Mouse (Mus musculus): Measurements from ENCODE around the gene Polr2c. TPM values are rescaled to one million over a fixed set of nuclear protein-coding genes. Genes with fewer than 3 reads are reported as not detected.

Polr2c gene
- polyA plus RNA-seq, 1 experiment from 2014 or later = 134 TPM

DNA sequence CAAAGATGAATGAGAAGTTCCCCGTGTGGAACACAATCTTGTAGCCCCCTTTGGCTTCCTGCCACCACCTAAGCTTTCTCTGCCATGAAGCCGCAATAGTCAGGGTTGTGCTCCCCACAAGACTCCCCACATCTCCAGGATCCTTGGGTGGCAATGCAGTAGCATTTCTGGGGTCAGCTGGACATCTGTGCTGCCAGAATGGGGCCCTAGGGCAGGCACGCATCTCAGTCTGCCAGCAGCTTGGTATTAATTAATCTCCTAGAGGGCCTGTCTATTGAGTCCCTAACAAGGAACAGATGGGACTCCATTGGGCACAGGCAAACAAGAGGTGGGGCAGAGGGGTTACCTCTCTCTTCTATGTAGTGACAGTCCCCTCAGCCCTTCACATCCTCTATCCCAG is 14.9 kb downstream of the Polr2c start:
- Histone ChIP-seq H3K36me3 (0 out of 2 replicates have a peak, but pooled peaks cover 5% of the 10 kb centered on the region), H3K9me3 (no peaks in the 10 kb centered on the region), H3K9ac (no peak overlapping the region), H3K27me3 (replicated peaks) (0 out of 2 replicates have a peak, but pooled peaks cover 5% of the 10 kb centered on the region), H3K4me2 (peak overlapping the region; percentile 86), H3K4me3 (replicated peaks) (peak overlapping the region; percentile 42; the same call in 1 of the 2 replicates), H3K4me1 (peaks cover 62% of the 10 kb centered on the region), H3K27ac (peak overlapping the region; percentile 82)
- no peak for ATAC-seq (ENCODE audit: insufficient read depth, low FRiP score, low read depth)
- WGBS = 46% methylated on average over 3 of the region's 3 CpGs

DNA sequence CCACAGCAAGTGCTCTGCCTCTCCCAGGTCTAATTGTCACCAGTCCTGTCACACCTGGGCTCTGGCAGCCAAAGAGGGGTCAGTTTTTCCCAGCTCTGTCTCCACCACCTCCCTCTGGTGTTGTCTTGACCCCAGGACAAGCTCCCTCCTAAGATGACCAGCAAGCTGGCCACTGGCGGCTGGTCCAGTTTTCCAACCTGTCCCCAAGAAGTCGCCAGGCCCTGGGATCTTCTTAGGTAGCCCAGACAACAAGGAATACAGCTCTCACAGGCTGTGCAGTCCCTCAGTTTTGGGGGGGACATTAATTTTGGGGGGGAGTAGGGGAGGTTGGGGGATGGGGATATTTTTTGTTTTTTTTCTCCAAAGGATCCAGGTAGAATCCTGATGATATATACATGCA is 15.3 kb downstream of the Polr2c start:
- Histone ChIP-seq H3K4me3 (replicated peaks) (no peak overlapping the region), H3K4me2 (peak overlapping the region; percentile 86), H3K36me3 (0 out of 2 replicates have a peak, but pooled peaks cover under 1% of the 10 kb centered on the region), H3K27me3 (replicated peaks) (0 out of 2 replicates have a peak, but pooled peaks cover 5% of the 10 kb centered on the region), H3K9ac (no peak overlapping the region), H3K9me3 (no peaks in the 10 kb centered on the region), H3K27ac (peak overlapping the region; percentile 82; the same call in 1 of the 2 replicates), H3K4me1 (peaks cover 62% of the 10 kb centered on the region)
- no peak for ATAC-seq (ENCODE audit: insufficient read depth, low FRiP score, low read depth)
- 88% methylated on average over 2 of the region's 2 CpGs for WGBS

DNA sequence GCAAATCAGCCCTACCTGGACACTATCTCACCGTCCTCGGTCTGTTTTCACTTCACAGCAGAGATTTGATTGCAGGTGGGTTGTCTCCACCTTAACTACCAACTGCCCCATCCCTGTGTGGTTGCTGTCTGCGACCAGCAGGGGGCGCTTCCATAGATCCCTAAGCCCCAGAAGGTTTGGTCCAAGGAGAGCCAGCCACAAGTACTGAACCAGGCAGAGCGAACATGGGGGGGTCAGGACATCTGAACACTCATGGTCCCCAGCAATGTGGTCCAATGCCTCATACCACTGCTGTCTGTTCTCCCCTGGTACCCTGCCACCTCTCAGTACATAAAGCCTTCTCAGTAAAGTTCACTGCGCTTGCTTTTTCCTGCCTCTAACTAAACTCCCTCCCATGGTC is 17.1 kb downstream of the Polr2c start:
- H3K27me3 ChIP-seq (replicated peaks) = 0 out of 2 replicates have a peak, but pooled peaks cover 5% of the 10 kb centered on the region
- H3K4me2 ChIP-seq = peak overlapping the region; percentile 93
- H3K27ac ChIP-seq = no peak overlapping the region
- 12% methylated on average over 6 of the region's 6 CpGs for WGBS
- H3K9ac ChIP-seq = no peak overlapping the region
- peaks cover 56% of the 10 kb centered on the region for H3K4me1 ChIP-seq
- H3K9me3 ChIP-seq = no peaks in the 10 kb centered on the region
- no peaks in the 10 kb centered on the region for H3K36me3 ChIP-seq
- ATAC-seq (ENCODE audit: insufficient read depth, low FRiP score, low read depth) = 0 out of 2 replicates have a peak, but pooled peaks have one; percentile 19
- peak overlapping the region; percentile 61 for H3K4me3 ChIP-seq (replicated peaks)

DNA sequence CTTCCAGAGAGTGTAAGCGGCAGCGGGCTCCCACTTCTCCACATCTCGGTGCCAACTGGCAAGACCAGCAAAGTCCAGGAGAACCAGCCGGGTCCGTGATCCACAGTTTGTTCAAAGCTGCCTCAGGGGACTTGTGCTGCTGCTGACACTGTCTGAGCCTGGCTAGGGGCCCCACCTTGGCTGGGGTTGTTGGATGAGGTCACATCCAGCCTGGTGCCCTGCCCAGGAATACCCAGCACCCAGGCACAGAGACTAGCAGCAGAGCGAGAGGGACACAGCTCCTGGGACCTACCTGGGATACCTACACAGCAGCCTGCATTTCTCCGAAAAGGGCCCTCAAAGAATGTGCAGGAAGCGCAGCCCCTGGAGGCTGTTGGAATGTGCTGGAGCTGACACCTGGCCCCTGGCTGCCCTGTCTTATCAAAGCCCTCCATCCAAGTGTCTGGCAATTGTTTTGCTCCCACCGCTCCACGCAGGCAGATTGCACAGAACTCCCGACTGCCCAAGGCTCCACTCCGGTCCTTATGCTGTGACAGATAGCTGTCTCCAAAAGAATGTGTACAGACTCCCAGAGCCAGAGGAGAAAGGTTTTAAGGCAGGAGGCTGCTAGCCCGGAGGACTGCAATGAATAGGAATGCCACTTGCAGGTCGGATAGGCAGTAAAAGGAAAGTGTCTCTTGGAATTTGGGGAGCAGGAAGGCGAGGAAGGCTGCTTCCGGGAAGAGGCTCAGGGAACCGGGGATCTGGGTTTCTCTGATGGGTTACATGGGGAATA is 18.0 kb downstream of the Polr2c start:
- ATAC-seq (ENCODE audit: insufficient read depth, low FRiP score, low read depth) = no peak
- Histone ChIP-seq H3K36me3 (no peaks in the 10 kb centered on the region), H3K4me2 (peak overlapping the region; percentile 93), H3K9ac (peak overlapping the region; percentile 73; the same call in 1 of the 2 replicates), H3K27ac (peak overlapping the region; percentile 71), H3K4me1 (peaks cover 46% of the 10 kb centered on the region), H3K9me3 (no peaks in the 10 kb centered on the region), H3K4me3 (replicated peaks) (peak overlapping the region; percentile 61), H3K27me3 (replicated peaks) (0 out of 2 replicates have a peak, but pooled peaks cover 5% of the 10 kb centered on the region)
- 20% methylated on average over 17 of the region's 17 CpGs for WGBS

DNA sequence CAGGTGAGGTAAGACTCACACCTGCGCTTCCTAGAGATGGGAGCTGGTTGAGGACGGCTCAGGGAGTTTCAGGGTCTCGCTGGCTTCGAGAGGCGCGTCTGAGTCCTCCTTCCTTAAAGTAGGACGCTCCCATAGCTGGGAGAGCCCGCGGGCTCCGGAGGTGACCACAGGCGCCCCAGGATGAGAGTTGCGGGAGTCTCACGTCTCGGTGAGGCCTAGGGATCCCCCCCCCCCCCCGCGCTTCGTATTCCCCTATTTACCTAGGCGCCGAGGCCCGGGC is 18.6 kb downstream of the Polr2c start:
- WGBS = 0% methylated on average over 16 of the region's 20 CpGs
- ATAC-seq (ENCODE audit: insufficient read depth, low FRiP score, low read depth) = 0 out of 2 replicates have a peak, but pooled peaks have one; percentile 1
- peaks cover 41% of the 10 kb centered on the region for H3K4me1 ChIP-seq

DNA sequence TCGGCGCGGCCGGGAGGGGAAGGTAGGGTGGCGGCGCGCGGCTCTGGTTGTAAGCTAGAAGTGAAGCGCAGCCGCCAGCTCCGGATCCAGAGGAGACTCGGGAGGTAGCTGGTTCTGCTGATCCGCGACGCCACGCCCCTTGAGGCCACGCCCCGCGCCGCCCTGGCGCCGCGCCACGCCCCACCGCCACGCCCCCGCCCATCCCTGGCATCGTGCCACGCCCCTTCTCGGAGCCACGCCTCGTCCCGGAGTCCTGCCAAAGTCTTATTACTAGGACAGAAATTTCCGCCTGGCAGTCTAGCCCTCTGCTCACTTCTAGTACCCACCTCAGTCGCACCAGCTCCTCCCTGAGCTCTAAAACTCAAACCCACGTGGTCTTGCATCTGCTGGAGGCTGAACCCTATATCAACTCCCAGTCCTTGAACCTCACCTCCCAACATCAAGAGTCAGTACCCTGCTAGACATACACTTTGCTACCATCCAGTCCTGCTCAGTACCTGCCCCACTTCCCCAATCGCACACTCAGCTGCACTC is 19.0 kb downstream of the Polr2c start, which contains the start of gene Dok4:
TSS of gene Dok4 (minus strand) at position 134 of the 534 bp plus-strand sequence.
- Histone ChIP-seq H3K36me3 (no peaks in the 10 kb centered on the region), H3K9ac (peak within 1 kb of the TSS; percentile 73), H3K4me3 (replicated peaks) (peak within 1 kb of the TSS; percentile 61), H3K4me2 (peak within 1 kb of the TSS; percentile 93), H3K27me3 (replicated peaks) (0 out of 2 replicates have a peak, but pooled peaks cover 5% of the 10 kb centered on the region), H3K9me3 (no peaks in the 10 kb centered on the region), H3K27ac (peak within 1 kb of the TSS; percentile 71), H3K4me1 (peaks cover 38% of the 10 kb centered on the region)
- peak; percentile 74 for ATAC-seq (ENCODE audit: insufficient read depth, low FRiP score, low read depth)
- WGBS = under 1% methylated on average over 33 of the region's 37 CpGs

More for the DNA sequence above, 18.6 kb downstream of the Polr2c start:
- Histone ChIP-seq H3K4me3 (replicated peaks) (peak overlapping the region; percentile 61), H3K27me3 (replicated peaks) (0 out of 2 replicates have a peak, but pooled peaks cover 5% of the 10 kb centered on the region), H3K4me2 (peak overlapping the region; percentile 93), H3K9me3 (no peaks in the 10 kb centered on the region), H3K9ac (peak overlapping the region; percentile 73), H3K27ac (peak overlapping the region; percentile 71), H3K36me3 (no peaks in the 10 kb centered on the region)

DNA sequence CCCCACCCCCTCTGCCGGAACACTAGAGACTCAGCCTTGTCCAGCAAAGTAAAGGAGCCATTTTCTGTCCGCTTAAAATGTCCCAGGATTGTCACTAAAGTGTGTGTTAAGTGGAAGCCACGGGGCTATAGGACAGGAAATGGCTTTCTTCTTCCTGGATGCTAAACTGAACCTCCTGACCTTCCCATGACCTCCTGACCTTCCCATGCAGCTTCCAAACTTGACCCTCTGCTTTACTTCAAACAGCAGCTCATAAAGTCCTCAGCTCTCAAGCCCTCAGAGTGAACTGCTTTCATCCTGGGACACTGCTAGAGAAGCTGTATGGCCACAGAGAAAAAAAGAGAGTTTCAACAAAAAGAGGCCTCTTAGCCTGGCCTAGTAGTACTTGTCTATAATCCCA is 19.6 kb downstream of the Polr2c start:
- WGBS = 35% methylated on average over 3 of the region's 3 CpGs
- Histone ChIP-seq H3K4me3 (replicated peaks) (no peak overlapping the region), H3K9ac (no peak overlapping the region), H3K27me3 (replicated peaks) (0 out of 2 replicates have a peak, but pooled peaks cover 5% of the 10 kb centered on the region), H3K9me3 (no peaks in the 10 kb centered on the region), H3K36me3 (no peaks in the 10 kb centered on the region), H3K27ac (0 out of 2 replicates have a peak overlapping the region, but pooled peaks have one; percentile 40), H3K4me1 (peaks cover 33% of the 10 kb centered on the region), H3K4me2 (peak overlapping the region; percentile 93; the same call in 1 of the 2 replicates)
- no peak for ATAC-seq (ENCODE audit: insufficient read depth, low FRiP score, low read depth)

DNA sequence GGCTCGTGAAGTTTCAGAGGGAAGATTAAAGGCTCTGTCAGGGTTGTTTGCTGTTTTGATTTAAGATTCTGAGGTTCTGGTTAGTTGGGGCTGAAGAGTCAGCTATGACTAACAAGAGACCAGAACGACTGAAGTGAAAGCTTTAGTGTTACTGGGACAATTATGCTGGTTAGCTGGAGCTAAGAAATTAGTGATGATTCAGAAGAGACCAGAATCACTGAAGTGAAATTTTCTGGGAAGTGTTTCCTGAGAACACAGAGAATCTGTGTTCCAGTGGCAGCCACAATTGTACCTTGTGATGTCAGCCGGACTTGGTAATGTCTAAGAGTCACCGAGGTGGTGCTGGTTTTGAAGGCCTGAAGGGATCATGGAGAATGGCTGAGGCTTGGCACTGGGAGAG is 23.5 kb downstream of the Polr2c start:
- 67% methylated on average over 4 of the region's 4 CpGs for WGBS

DNA sequence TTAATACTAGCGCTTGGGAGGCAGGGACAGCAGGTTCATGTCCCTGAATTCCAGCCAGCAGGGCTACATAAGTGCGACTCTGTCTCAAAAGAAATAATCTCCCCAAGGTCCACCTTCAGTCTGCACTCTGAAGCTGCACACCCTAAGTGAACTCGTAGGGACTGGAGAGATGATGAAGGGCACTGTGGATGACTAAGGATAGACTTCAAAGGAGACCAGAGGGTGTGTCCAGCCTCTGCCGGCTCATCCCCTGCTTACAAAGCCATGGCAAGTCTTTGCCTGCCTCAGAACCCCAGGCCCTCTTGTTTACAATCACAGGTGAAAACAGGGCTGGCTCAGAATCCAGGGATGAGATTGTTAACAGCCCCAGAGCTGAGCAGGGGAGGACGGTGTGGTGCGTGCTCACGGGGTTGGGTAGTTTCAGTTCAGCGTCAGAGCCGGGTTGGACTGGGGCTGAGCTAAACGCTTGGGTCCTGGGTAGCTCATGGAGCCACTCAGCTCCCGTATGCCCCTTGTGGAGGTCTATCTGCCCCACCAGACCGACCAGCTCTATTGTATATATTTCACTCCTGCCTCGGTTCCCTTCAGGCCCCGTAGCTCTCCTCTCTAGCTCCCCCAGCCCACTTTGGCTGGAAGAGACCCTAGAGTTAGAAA is 31.3 kb downstream of the Polr2c start:
- 26% methylated on average over 14 of the region's 14 CpGs for WGBS
- H3K9ac ChIP-seq = no peak overlapping the region
- no peaks in the 10 kb centered on the region for H3K9me3 ChIP-seq
- peak; percentile 27; the same call in 1 of the 2 replicates for ATAC-seq (ENCODE audit: insufficient read depth, low FRiP score, low read depth)
- no peak overlapping the region for H3K4me3 ChIP-seq (replicated peaks)
- H3K36me3 ChIP-seq = no peaks in the 10 kb centered on the region
- no peaks in the 10 kb centered on the region for H3K27me3 ChIP-seq (replicated peaks)
- H3K27ac ChIP-seq = no peak overlapping the region
- no peak overlapping the region for H3K4me2 ChIP-seq
- H3K4me1 ChIP-seq = no peaks in the 10 kb centered on the region

More for the DNA sequence above, 23.5 kb downstream of the Polr2c start:
- Histone ChIP-seq H3K9me3 (no peaks in the 10 kb centered on the region), H3K4me3 (replicated peaks) (no peak overlapping the region), H3K4me1 (peaks cover 8% of the 10 kb centered on the region), H3K27me3 (replicated peaks) (no peaks in the 10 kb centered on the region), H3K4me2 (no peak overlapping the region), H3K27ac (no peak overlapping the region), H3K36me3 (no peaks in the 10 kb centered on the region), H3K9ac (no peak overlapping the region)
- no peak for ATAC-seq (ENCODE audit: insufficient read depth, low FRiP score, low read depth)

DNA sequence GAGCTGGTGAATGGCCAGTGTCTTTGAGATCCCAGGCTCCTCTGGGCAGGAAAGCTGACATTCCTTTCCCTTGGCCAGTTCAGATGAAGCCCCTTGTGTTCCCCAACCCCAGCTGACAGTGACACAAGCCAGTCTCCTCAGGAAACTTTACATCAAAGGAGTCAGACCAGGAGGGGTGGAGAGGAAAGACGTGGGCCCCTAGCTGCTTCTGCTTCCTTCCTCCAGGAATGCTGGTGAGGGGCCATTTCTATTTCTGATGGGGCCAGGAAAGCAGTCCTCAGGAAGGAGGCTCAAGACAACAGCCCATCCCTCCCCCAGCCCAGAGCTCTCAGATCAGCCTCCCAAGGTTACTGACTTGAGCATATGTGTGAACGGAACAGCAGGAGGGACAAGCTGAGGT is 35.7 kb downstream of the Polr2c start:
- peak; percentile 30; the same call in 1 of the 2 replicates for ATAC-seq (ENCODE audit: insufficient read depth, low FRiP score, low read depth)
- WGBS = 40% methylated on average over 2 of the region's 2 CpGs
- H3K27ac ChIP-seq = no peak overlapping the region; the same call in 1 of the 2 replicates

DNA sequence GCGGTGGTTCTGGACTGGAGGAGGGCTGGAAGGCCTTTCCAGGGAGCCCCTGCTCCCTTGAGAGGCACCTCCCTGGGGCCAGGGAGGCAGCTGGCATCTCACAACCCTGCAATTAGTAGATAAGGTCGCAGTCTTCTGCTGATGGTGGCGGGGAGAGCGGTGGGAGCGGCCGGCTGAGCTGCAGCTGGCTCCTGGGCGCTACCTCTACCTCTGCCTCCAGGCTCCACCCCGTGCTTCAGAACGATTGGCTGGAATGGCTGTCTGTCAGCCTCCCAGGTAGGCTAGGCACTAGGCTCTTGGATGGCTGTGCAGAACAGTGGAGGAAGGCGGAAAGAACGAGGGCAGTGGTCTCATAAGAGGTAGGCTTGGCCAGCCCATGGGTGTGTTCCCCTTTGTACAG is 42.0 kb downstream of the Polr2c start:
- H3K9me3 ChIP-seq = no peaks in the 10 kb centered on the region
- H3K27ac ChIP-seq = peak overlapping the region; percentile 44
- 0 out of 2 replicates have a peak overlapping the region, but pooled peaks have one; percentile 19 for H3K4me3 ChIP-seq (replicated peaks)
- peak overlapping the region; percentile 46 for H3K4me2 ChIP-seq
- 10% methylated on average over 11 of the region's 11 CpGs for WGBS
- peaks cover 31% of the 10 kb centered on the region for H3K4me1 ChIP-seq
- 0 out of 2 replicates have a peak, but pooled peaks cover 5% of the 10 kb centered on the region for H3K36me3 ChIP-seq
- H3K27me3 ChIP-seq (replicated peaks) = no peaks in the 10 kb centered on the region
- ATAC-seq (ENCODE audit: insufficient read depth, low FRiP score, low read depth) = peak; percentile 94
- H3K9ac ChIP-seq = no peak overlapping the region

More for the DNA sequence above, 35.7 kb downstream of the Polr2c start:
- no peaks in the 10 kb centered on the region for H3K27me3 ChIP-seq (replicated peaks)
- H3K4me3 ChIP-seq (replicated peaks) = no peak overlapping the region
- H3K9ac ChIP-seq = no peak overlapping the region
- H3K9me3 ChIP-seq = no peaks in the 10 kb centered on the region
- H3K4me1 ChIP-seq = 0 out of 2 replicates have a peak, but pooled peaks cover 2% of the 10 kb centered on the region
- H3K4me2 ChIP-seq = no peak overlapping the region
- H3K36me3 ChIP-seq = no peaks in the 10 kb centered on the region
